Mouse (Mus musculus) neutrophil, adult 5-6 weeks (primary cell): ENCODE results near the gene Ccl2. TPM values are rescaled to one million over a fixed set of nuclear protein-coding genes. Genes with fewer than 3 reads are reported as not detected.

Source experiments
- ATAC-seq: fragments of 151-379, 151-347 bp; 2 replicates; pipeline ENCODE4 v1.8.0; 2017; ENCODE audit warnings: mild to moderate bottlenecking, moderate TSS enrichment; ENCODE audit not compliant: insufficient number of reproducible peaks, poor library complexity, low FRiP score, severe bottlenecking; ENCODE audit errors: extremely low read depth
- total RNA-seq: library from RNA; stranded (forward); fragments of 200-1000 nt; gene quantifications from 2 replicates; pipeline ENCODE4 v1.2.3, GENCODE M21; 2017

The Ccl2 gene
- total RNA-seq, 1 experiment from 2014 or later, result 0.58 TPM

DNA sequence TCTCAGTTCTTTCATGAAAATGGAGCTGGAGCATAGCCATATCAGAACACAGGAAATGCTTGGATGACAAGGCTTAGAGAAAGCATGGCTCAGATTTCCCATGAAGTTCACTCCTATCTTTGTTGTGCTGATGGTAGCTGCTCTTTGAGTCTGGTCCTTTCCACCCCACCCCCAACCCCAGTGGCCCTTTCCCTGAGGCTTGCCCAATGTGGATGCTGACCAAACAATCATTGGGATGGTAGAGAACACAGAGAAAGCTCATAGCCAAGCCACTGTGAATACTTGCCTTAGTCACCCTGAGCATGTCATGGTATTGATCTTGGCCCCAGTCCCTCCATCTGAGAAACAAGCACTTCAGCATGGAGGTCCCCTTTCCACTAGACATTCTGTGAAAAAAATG, 3.2 kb upstream of the Ccl2 start:
- no peak for ATAC-seq

GRCm38 (mm10) chr11:82032678-82033344, 2.6 kb upstream of the Ccl2 start:
- no peak for ATAC-seq

DNA sequence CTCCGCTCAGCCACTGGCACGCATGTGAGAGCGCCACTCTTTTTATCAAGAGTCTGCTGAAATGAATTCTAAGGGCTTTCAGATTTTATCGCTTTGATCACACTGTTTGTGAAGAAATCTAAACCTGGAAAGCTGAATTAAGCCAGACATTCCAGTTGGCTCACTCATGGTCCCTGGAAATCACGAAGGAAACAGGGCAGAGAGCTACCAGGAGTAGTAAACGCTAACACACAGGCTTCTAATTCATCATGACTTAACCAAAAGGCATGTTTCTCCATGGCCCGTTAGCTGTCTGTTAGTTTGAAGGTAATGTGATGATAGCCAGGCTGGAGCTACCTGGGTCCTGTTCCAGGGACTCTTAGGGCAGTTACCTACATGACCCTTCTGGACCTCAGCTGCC, 925 bp upstream of the Ccl2 start:
- no peak for ATAC-seq

DNA sequence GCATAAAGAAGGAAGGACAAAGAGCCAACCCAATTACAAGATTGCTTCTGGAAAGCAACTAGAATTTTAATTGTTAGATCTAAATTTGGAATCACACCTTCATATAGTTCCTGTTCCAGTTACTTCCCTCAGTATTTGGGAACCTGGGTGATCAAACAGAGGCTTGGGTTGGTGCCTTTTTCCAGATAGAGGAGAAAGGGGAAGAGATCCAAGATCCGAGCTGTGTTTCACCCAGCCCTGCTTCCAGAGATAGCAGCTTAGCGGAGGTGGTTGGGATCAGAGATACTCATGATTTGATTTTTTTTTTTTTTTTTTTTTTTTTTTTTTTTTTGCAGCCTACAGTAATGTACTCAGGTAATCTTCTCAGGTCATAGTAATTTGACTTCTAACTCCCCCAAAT, 486 bp downstream of the Ccl2 start:
- no peak for ATAC-seq

DNA sequence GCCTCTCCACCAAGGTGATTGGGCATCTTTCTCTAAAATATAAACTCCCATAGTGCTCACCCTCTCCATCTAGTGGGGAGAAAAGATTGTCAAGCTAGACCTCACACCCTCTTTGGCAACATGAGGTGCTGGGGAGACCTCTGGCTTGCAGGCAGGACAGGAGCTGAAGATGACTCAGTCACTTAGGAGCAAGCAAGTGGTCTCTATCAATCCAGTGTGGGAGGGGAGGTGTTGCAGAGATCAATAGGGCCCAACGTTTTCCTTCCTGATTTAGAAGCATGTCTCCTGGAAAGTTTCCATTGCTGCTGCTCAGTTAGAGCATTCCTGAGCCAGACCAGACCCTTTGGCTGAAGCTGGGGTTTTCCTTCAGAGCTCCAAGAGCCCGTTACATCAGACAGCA, 3.2 kb downstream of the Ccl2 start, which contains the start of gene Gm17268:
Gm17268 (minus strand) TSS at position 28 of the 400 bp plus-strand sequence.
- ATAC-seq, result no peak

DNA sequence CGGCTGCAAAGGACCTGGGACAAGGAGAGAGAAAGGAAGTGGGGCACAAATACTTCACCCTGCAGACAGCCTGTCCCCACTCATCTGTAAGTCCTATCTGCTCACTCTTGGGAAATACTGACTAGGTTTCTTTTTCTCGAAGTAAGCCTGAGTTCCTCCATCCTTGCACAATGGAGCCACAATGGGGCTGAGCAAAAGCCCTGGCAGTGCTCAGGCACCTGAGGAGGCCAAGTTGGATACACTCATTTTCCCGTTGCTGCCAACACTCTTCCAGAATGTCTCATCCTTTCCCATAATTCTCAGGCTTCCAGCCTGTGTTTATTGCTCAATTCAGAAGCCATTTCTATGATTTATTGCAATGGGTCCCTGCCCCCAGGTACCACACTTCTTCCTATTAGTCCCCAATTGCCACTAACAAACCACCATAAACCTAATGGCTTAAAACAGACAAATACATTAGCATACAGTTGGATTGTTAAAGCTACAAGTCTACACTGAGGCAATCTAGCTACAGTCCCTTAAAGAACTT, 3.8 kb downstream of the Ccl2 start:
- ATAC-seq, result no peak

DNA sequence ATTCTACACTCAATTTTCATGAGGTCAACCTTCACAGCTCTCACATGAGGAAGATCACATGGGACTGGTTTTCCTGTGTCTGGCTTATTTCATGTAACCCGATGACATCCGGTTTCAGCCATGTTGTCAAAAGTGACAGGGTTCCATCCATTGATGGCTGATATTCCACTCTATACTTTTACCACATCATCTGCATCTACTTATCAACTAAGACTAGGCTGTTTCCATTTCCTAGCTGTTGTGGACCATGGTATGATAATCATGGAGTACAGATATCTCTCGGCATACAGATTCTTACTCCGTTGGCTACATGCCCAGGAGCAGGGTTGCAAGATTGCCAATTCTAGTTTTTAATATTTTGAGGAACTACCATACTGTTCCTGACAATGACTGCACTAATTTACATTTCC, 6.3 kb downstream of the Ccl2 start:
- no peak for ATAC-seq

DNA sequence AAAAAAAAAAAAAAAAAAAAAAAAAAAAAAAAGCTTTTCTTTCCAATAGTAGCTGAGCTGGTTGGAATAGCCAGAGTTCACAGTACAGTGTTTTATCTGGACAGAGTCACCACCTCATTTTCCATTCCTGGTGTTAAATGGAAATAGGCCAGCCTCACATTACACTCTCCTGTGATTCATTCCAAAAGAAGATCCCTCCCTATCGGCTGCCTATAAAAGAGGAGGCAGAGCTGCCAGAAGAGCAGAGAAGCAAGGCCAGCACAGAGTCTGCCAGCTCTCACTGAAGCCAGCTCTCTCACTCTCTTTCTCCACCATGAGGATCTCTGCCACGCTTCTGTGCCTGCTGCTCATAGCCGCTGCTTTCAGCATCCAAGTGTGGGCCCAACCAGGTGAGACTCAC, 10.1 kb downstream of the Ccl2 start, which contains the start of gene Ccl7:
Ccl7 (plus strand) TSS at position 242 of the 400 bp plus-strand sequence.
- ATAC-seq, result no peak

DNA sequence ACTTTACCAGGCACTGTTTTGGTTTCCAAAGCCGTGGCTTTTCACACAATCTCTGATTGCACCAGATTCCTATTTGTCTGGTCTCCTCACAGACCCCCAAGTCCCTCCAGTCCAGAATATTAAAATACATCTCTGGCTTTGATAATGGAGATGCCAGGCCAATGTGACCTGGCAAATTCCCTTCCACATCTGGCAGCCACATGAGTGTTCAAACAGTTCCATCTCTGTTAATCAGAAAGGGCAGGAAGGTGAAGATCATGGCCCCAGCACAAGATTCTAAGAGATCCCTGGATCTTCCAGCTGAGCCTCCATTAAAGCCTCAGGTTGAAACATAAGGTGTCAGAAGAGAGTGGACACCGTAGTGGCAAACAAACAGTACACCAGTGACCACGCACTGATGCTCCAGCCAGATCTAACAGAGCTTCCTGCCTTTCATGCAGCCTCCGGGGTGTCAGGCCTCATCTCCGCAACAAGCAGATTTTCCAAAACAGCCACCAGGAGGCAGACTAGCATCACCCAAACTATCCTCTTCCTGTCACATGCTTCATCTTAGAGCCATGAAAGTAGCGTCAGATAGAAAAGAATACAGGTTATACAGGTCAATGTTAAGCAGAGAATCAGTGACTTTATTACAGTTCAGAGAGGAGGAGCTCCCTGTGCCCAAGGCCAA, 12.5 kb downstream of the Ccl2 start:
- no peak for ATAC-seq

GRCm38 (mm10) chr11:82053849-82054248, 18.5 kb downstream of the Ccl2 start:
- no peak for ATAC-seq

- ATAC-seq, result no peak
Observed at GRCm38 (mm10) chr11:82057646-82058045, 22.3 kb downstream of the Ccl2 start, which contains the start of gene Ccl11. Ccl11 (plus strand) TSS chr11:82057823.

DNA sequence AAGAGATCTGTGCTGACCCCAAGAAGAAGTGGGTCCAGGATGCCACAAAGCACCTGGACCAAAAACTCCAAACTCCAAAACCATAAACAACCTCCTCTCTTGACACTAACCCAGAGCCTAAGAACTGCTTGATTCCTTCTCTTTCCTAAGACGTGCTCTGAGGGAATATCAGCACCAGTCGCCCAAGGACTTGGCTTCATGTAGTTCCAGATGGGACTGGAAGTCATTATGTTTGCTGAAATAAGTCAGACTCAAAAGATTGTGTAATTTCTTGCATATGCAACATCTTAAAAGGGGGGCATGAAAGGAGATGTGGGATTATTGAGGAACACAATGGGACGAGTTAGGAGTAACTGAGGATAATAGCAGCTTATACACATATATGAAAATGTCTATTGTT, 26.9 kb downstream of the Ccl2 start:
- no peak for ATAC-seq

GRCm38 (mm10) chr11:82063454-82063853, 28.1 kb downstream of the Ccl2 start:
- ATAC-seq, result no peak

DNA sequence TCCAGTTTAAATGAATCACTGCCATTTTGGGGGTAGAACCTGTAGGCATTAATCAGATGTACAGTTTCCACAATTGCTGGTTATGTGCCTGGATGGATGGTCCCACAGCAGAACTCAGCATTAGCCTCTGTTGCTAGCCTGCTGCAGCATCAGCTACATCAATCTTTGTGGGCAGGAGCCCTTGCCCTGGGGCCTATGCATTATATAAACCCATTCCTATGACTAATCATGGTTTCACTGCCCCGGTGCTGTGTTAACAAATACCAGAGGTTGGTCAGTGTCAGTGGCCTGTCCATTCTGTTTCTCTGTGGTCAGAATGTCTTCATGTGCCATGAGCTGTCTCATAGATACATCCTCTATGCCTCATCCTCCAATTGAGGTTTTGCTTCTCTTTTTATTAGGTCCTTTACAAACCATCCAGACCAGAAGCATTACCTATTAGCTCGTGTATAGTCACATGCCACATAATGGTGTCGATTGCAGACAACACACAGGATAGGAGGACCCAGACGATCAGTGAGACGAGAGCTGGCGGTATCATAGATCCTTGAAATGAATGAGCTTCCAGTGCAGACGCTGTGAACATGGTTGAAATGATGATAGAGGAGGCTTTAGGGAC, 31.7 kb downstream of the Ccl2 start:
- no peak for ATAC-seq

DNA sequence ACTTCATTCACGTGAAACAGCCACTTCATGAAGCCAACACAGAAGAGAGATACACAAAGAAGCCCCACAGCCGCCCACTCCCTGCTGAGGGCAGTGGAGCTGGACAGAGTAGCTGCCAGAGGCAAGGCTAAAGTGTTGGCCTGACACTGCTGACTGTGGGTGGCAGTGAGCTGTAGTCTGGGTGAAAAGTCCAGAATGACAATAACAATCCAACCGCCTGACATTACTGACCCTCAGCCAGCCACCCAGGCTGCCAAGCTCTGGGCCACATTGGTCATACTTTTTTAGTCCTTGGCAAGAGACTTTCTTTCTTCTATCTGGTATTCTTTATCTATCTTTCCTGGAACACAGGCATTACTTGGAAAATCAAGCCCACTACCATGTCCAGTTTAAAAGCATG, 35.7 kb downstream of the Ccl2 start:
- ATAC-seq, result no peak

- ATAC-seq, result no peak
Observed at GRCm38 (mm10) chr11:82072374-82072773, 37.0 kb downstream of the Ccl2 start.

- no peak for ATAC-seq
Observed at GRCm38 (mm10) chr11:82072984-82073383, 37.6 kb downstream of the Ccl2 start.

DNA sequence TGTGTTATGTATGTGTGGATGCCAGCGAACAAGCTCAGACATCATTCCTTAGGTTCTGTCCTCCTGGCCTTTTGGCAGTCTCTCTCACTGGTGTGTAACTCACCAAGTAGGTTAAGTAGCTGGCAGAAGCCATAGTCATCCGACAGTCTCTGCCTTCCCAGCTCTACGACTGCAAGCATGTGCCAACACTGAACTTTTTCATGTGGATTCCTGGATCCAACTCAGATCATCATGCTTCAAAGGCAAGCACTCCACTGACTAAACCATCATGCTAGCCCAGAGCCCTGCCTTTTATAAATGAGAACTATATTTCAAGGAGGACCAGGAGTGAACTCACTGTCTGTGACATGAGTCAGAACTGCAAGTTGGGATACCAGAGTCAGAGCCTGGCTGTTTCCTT, 38.3 kb downstream of the Ccl2 start:
- no peak for ATAC-seq

GRCm38 (mm10) chr11:82077031-82077430, 41.7 kb downstream of the Ccl2 start:
- ATAC-seq, result no peak
